ENCODE assay signal across 20 mouse cellular contexts in the genomic region with DNA sequence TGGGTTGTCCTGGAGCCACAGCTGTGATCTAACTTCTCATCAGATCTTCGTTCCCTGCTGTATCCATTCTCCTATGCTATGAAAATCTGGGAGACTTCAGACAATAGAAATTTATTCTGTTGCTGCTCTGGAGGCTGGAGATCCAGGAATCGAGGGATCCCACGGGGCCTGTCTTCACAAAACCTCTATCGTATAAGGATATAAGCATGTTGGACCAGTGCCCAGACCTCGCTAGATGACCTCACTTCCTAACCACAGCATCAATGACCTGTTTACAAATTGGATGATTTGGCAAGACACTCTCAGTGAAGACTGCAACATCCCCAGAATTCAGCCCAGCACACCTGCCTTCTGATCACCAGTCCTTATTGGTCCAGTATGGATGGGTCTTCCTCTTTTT. TPM values are rescaled to one million over a fixed set of nuclear protein-coding genes. Genes with fewer than 3 reads are reported as not detected.
A peak's percentile ranks its signal among the peaks of the same experiment; 100 is the strongest.
DNase-seq lines count a peak whose midpoint lies in the region; ATAC-seq and TF ChIP-seq lines count a peak whose summit lies in the region.
"Had no signal": no experiment of that assay in that cellular context is flagged by ENCODE, and none has a peak within 500 bp of the region (broad histone marks: within the 10 kb centered on the region; RNA-seq: fewer than 3 reads in every experiment).

No protein-coding gene starts in this region.

- POLR2A ChIA-PET in Patski (lab: Charles Lee): no interaction called here

- H3K27ac ChIP-seq in lung, postnatal 0 days (ENCODE audit: low read length): no peak overlapping the region
- H3K27ac ChIP-seq: forebrain, embryonic 15.5 days; gastrocnemius, adult 2 months; kidney, embryonic 15.5 days; left cerebral cortex, adult 2 months; limb, embryonic 13.5 days had no signal

- peak; percentile 43 for DNase-seq in adrenal gland, postnatal 14 days
- DNase-seq in adrenal gland, adult 8-10 months: no peak
- peak; percentile 28 to 33 for DNase-seq in heart, postnatal 14 days
- no peak for DNase-seq in heart, adult 8-10 months (ENCODE audit: low spot score)
- peak; percentile 19 for DNase-seq in lung, postnatal 0 days (ENCODE audit: low spot score)
- no peak for DNase-seq in lung, postnatal 25 days (ENCODE audit: low spot score)
- no peak for DNase-seq in Patski (ENCODE audit: low read depth, low spot score)
- DNase-seq in frontal cortex, postnatal 10 days (ENCODE audit: low spot score in 2 of 2): no peak
- DNase-seq: cerebellum, adult 9-10 months; gastrocnemius, adult 2 months; lung, adult 2 months; right cerebral cortex, postnatal 14 days; thymus, postnatal 36 days had no signal

- no peak overlapping the region for H3K4me2 ChIP-seq in lung, postnatal 0 days (replicated peaks; ENCODE audit: low read depth, low read length)
- H3K4me2 ChIP-seq: forebrain, embryonic 15.5 days; kidney, embryonic 15.5 days; limb, embryonic 13.5 days had no signal

- in situ Hi-C loops in Patski (cut with MboI; ENCODE audit: low pct_unique_long_range_greater_than_20kb): loop anchor here (5.0 to 10.0 kb wide), 4 partner anchors 41 to 203 kb away; partner anchors contain the start of genes Abhd6 and Flnb

- no peaks in the 10 kb centered on the region for H3K36me3 ChIP-seq in lung, postnatal 0 days (ENCODE audit: insufficient read depth, low read length)
- H3K36me3 ChIP-seq: forebrain, embryonic 15.5 days; kidney, embryonic 15.5 days; limb, embryonic 13.5 days had no signal

- ATAC-seq in lung, postnatal 0 days: peak; percentile 32; the same call in 1 of the 2 replicates
- peak; percentile 12 for ATAC-seq in Patski

- H3K4me1 ChIP-seq in lung, postnatal 0 days (ENCODE audit: insufficient read depth, low read depth, low read length): no peaks in the 10 kb centered on the region
- H3K4me1 ChIP-seq: forebrain, embryonic 15.5 days had no signal

- no peak for TF ChIP-seq CTCF in lung, postnatal 0 days (IDR thresholded peaks at IDR 0.05)
- no peak for TF ChIP-seq CTCF in Patski (IDR thresholded peaks at IDR 0.05)

- intact Hi-C loops in heart, postnatal 14 days (cut with DNase I): loop anchor here (2.0 to 10.0 kb wide), 5 partner anchors 33 to 383 kb away; partner anchors contain the start of genes Acox2 and Dnase1l3

- 25% methylated on average over 5 of the region's 5 CpGs for WGBS in lung, postnatal 0 days

- H3K9ac ChIP-seq in lung, postnatal 0 days (replicated peaks; ENCODE audit: low read depth): no peak overlapping the region
- H3K9ac ChIP-seq: forebrain, embryonic 15.5 days; kidney, embryonic 15.5 days; limb, embryonic 13.5 days had no signal

- TF ChIP-seq EP300 in lung, postnatal 0 days (IDR thresholded peaks at IDR 0.05): no peak

- CTCF ChIA-PET in Patski (lab: Charles Lee): interaction anchor here (5.7 kb wide), 1 partner anchor 32 kb away, joined by 105 read pairs; the partner anchor contains the start of gene Dnase1l3

- H3K4me3 ChIP-seq in lung, postnatal 0 days (ENCODE audit: low read depth, low read length): no peak overlapping the region
- H3K4me3 ChIP-seq: forebrain, embryonic 15.5 days; gastrocnemius, adult 2 months; kidney, embryonic 15.5 days; left cerebral cortex, adult 2 months; limb, embryonic 13.5 days had no signal

- no peaks in the 10 kb centered on the region for H3K9me3 ChIP-seq in lung, postnatal 0 days (ENCODE audit: low read length)
- H3K9me3 ChIP-seq: forebrain, embryonic 15.5 days; kidney, embryonic 15.5 days; limb, embryonic 13.5 days had no signal

- no peaks in the 10 kb centered on the region for H3K27me3 ChIP-seq in lung, postnatal 0 days (replicated peaks; ENCODE audit: insufficient read depth, low read length)
- H3K27me3 ChIP-seq in Patski: no peaks in the 10 kb centered on the region
- H3K27me3 ChIP-seq: forebrain, embryonic 15.5 days; kidney, embryonic 15.5 days; limb, embryonic 13.5 days had no signal

RNA-seq across cellular contexts. Expression of gene Gm45521, which starts 4.6 kb away (rescaled TPM):
- not detected in 2 replicates for total RNA-seq in adrenal gland, postnatal 14 days (2021)
- total RNA-seq in adrenal gland, adult 8-10 months (2022): not detected
- total RNA-seq in heart, postnatal 14 days (2021): not detected
- not detected for total RNA-seq in heart, adult 8-10 months (2022)
- polyA plus RNA-seq in lung, postnatal 0 days (2015; fragmentation: Nextera tagmentation; extraction: Ambion mirVana): not detected in 2 replicates
- not detected for polyA plus RNA-seq in Patski (2021)
- total RNA-seq: adrenal gland, adult 18-20 months; gastrocnemius, adult 2 months; left cerebral cortex, adult 2 months had no signal
- polyA plus RNA-seq: forebrain, embryonic 15.5 days; heart, embryonic 16.5 days; kidney, embryonic 15.5 days; limb, embryonic 13.5 days; lung, adult 2 months had no signal

RNA-seq across cellular contexts. Expression of gene Dnase1l3, which starts 32.7 kb away (rescaled TPM):
- total RNA-seq in adrenal gland, postnatal 14 days (2021): 2.6 and 3.9 TPM in 2 replicates
- total RNA-seq in adrenal gland, adult 8-10 months (2022): under 1 TPM; 0.37 to 0.78 (median 0.55) TPM
- under 1 TPM in 1 of 2 experiments, not detected in 1; 0.27 TPM for total RNA-seq in heart, postnatal 14 days (2021)
- under 1 TPM in 3 of 4 experiments, not detected in 1; 0.06 to 0.17 (median 0.11) TPM for total RNA-seq in heart, adult 8-10 months (2022)
- polyA plus RNA-seq in lung, postnatal 0 days (2015; fragmentation: Nextera tagmentation; extraction: Ambion mirVana): 0.02 and 0.07 TPM in 2 replicates
- 0.44 TPM for polyA plus RNA-seq in Patski (2021)
- total RNA-seq: gastrocnemius, adult 2 months; layer of hippocampus, adult 8-10 months had no signal

RNA-seq across cellular contexts. Expression of gene Abhd6, which starts 41.0 kb away (rescaled TPM):
- 41.8 and 45.9 TPM in 2 replicates for total RNA-seq in adrenal gland, postnatal 14 days (2021)
- total RNA-seq in adrenal gland, adult 8-10 months (2022): 100 to 1,000 TPM in 2 of 4 experiments, 10 to 100 TPM in 2; 87.1 to 147 (median 102) TPM
- 1 to 10 TPM; 7.6 to 8.8 TPM for total RNA-seq in heart, postnatal 14 days (2021)
- total RNA-seq in heart, adult 8-10 months (2022): 10 to 100 TPM; 11.0 to 14.3 (median 12.2) TPM
- 10.8 and 11.9 TPM in 2 replicates for polyA plus RNA-seq in lung, postnatal 0 days (2015; fragmentation: Nextera tagmentation; extraction: Ambion mirVana)
- 26.9 TPM for polyA plus RNA-seq in Patski (2021)

Comparison
In these comparisons a context has a peak if more than half of its experiments do, and no peak if none do; other contexts are left out.
1. DNase-seq: peak in adrenal gland, postnatal 14 days (single experiment), heart, postnatal 14 days (2 of 2) and lung, postnatal 0 days (single experiment); none in adrenal gland, adult 8-10 months (single experiment), heart, adult 8-10 months (single experiment), lung, postnatal 25 days (single experiment), Patski (single experiment) and frontal cortex, postnatal 10 days (0 of 2).